Comparison of ENCODE assay signal across 29 mouse cellular contexts in genomic region chr3:141547341-141547814, GRCm38 (mm10).
A peak's percentile ranks its signal among the peaks of the same experiment; 100 is the strongest.
DNase-seq lines count a peak whose midpoint lies in the region; ATAC-seq lines count a peak whose summit lies in the region.
"Had no signal": no experiment of that assay in that cellular context is flagged by ENCODE, and none has a peak within 500 bp of the region (broad histone marks: within the 10 kb centered on the region; RNA-seq: fewer than 3 reads in every experiment).

No protein-coding gene starts in this region.

- peaks cover 6% of the 10 kb centered on the region for H3K4me1 ChIP-seq in forebrain, embryonic 11.5 days (replicated peaks; ENCODE audit: control insufficient read depth, insufficient read depth, low read length)
- H3K4me1 ChIP-seq in forebrain, embryonic 14.5 days (ENCODE audit: control insufficient read depth, insufficient read depth, low read length), result no peaks in the 10 kb centered on the region
- H3K4me1 ChIP-seq in limb, embryonic 11.5 days (ENCODE audit: control insufficient read depth, insufficient read depth, low read length), result peaks cover 10% of the 10 kb centered on the region
- peaks cover 25% of the 10 kb centered on the region for H3K4me1 ChIP-seq in limb, embryonic 10.5 days
- H3K4me1 ChIP-seq: liver, embryonic 12.5 days; megakaryocyte, embryonic 14.5 days had no signal

- WGBS in forebrain, embryonic 11.5 days, result 39% methylated on average over 5 of the region's 5 CpGs
- 43% methylated on average over 5 of the region's 5 CpGs for WGBS in forebrain, embryonic 14.5 days
- WGBS in limb, embryonic 11.5 days, result 13% methylated on average over 5 of the region's 5 CpGs
- 32% methylated on average over 5 of the region's 5 CpGs for WGBS in limb, embryonic 10.5 days

- no peaks in the 10 kb centered on the region for H3K9me3 ChIP-seq in forebrain, embryonic 11.5 days (ENCODE audit: control insufficient read depth, low read length)
- H3K9me3 ChIP-seq in forebrain, embryonic 14.5 days (replicated peaks; ENCODE audit: control insufficient read depth, low read length), result no peaks in the 10 kb centered on the region
- no peaks in the 10 kb centered on the region for H3K9me3 ChIP-seq in limb, embryonic 11.5 days (ENCODE audit: control insufficient read depth, low read length)
- no peaks in the 10 kb centered on the region for H3K9me3 ChIP-seq in limb, embryonic 10.5 days (replicated peaks)
- H3K9me3 ChIP-seq: embryonic facial prominence, embryonic 13.5 days; forebrain, embryonic 13.5 days; G1E; heart, embryonic 12.5 days; liver, embryonic 12.5 days had no signal

- ATAC-seq in forebrain, embryonic 11.5 days (replicated peaks; ENCODE audit: low FRiP score), result peak; percentile 60
- ATAC-seq in forebrain, embryonic 14.5 days, result no peak
- peak; percentile 66 for ATAC-seq in limb, embryonic 11.5 days (ENCODE audit: insufficient number of reproducible peaks, low FRiP score, low TSS enrichment, low read depth)
- ATAC-seq: forebrain, embryonic 13.5 days; hindbrain, postnatal 0 days; intestine, embryonic 16.5 days; liver, embryonic 12.5 days; Patski had no signal

- H3K4me2 ChIP-seq in forebrain, embryonic 11.5 days (ENCODE audit: low read depth, low read length, severe bottlenecking), result no peak overlapping the region
- H3K4me2 ChIP-seq in forebrain, embryonic 14.5 days (ENCODE audit: low read length), result no peak overlapping the region
- H3K4me2 ChIP-seq in limb, embryonic 11.5 days (ENCODE audit: low read depth, severe bottlenecking), result no peak overlapping the region
- H3K4me2 ChIP-seq: embryonic facial prominence, embryonic 13.5 days; forebrain, embryonic 13.5 days; heart, embryonic 12.5 days; liver, embryonic 12.5 days had no signal

- H3K9ac ChIP-seq in forebrain, embryonic 11.5 days (ENCODE audit: low read length), result no peak overlapping the region
- no peak overlapping the region for H3K9ac ChIP-seq in forebrain, embryonic 14.5 days (ENCODE audit: low read length)
- H3K9ac ChIP-seq in limb, embryonic 11.5 days (ENCODE audit: low read length), result no peak overlapping the region
- H3K9ac ChIP-seq: embryonic facial prominence, embryonic 13.5 days; forebrain, embryonic 13.5 days; heart, embryonic 12.5 days; liver, embryonic 12.5 days had no signal

- H3K27ac ChIP-seq in forebrain, embryonic 11.5 days (ENCODE audit: low read depth, low read length), result no peak overlapping the region
- no peak overlapping the region for H3K27ac ChIP-seq in forebrain, embryonic 14.5 days (ENCODE audit: low read depth, low read length)
- H3K27ac ChIP-seq in limb, embryonic 11.5 days (replicated peaks; ENCODE audit: low read depth, low read length), result no peak overlapping the region
- H3K27ac ChIP-seq in limb, embryonic 10.5 days, result no peak overlapping the region
- H3K27ac ChIP-seq: embryonic facial prominence, embryonic 13.5 days; forebrain, embryonic 13.5 days; hindbrain, postnatal 0 days; left cerebral cortex, adult 2 months; liver, embryonic 12.5 days had no signal

- DNase-seq in forebrain, embryonic 11.5 days (ENCODE audit: low spot score), result no peak
- no peak for DNase-seq in forebrain, embryonic 14.5 days (ENCODE audit: low spot score)
- DNase-seq in limb, embryonic 11.5 days (ENCODE audit: low spot score), result peak; percentile 54
- DNase-seq in limb, embryonic 10.5 days (ENCODE audit: low spot score), result no peak
- DNase-seq in embryo, embryonic 11 days, result peak; percentile 52
- DNase-seq in mesoderm, embryonic 11.5 days (ENCODE audit: low read depth, low spot score), result peak; percentile 64
- DNase-seq in cerebellum, postnatal 10 days, result no peak
- DNase-seq: adrenal gland, postnatal 36 days; cerebellum, adult 11 months; cerebellum, postnatal 14 days; gastrocnemius, postnatal 10 days; heart, adult 18-20 months; heart, postnatal 10 days; layer of hippocampus, adult 9-11 months; lung, adult 2 months; lung, postnatal 36 days; midbrain, embryonic 14.5 days; thymus, postnatal 14 days had no signal

- no peaks in the 10 kb centered on the region for H3K27me3 ChIP-seq in forebrain, embryonic 11.5 days (ENCODE audit: control insufficient read depth, insufficient read depth, low read length)
- no peaks in the 10 kb centered on the region for H3K27me3 ChIP-seq in forebrain, embryonic 14.5 days (replicated peaks; ENCODE audit: control insufficient read depth, insufficient read depth, low read length)
- H3K27me3 ChIP-seq in limb, embryonic 11.5 days (ENCODE audit: control insufficient read depth, insufficient read depth, low read length), result no peaks in the 10 kb centered on the region
- no peaks in the 10 kb centered on the region for H3K27me3 ChIP-seq in limb, embryonic 10.5 days (ENCODE audit: low read depth, poor library complexity, severe bottlenecking)
- H3K27me3 ChIP-seq: embryonic facial prominence, embryonic 13.5 days; forebrain, embryonic 13.5 days; heart, embryonic 12.5 days; liver, embryonic 12.5 days; megakaryocyte, embryonic 14.5 days; Patski had no signal

- H3K4me3 ChIP-seq in forebrain, embryonic 11.5 days (ENCODE audit: low read depth, low read length), result no peak overlapping the region
- H3K4me3 ChIP-seq in forebrain, embryonic 14.5 days (ENCODE audit: low read depth, low read length), result no peak overlapping the region
- no peak overlapping the region for H3K4me3 ChIP-seq in limb, embryonic 11.5 days (ENCODE audit: low read depth, low read length)
- H3K4me3 ChIP-seq in limb, embryonic 10.5 days, result no peak overlapping the region
- H3K4me3 ChIP-seq: embryonic facial prominence, embryonic 13.5 days; erythroblast, embryonic 14.5 days; forebrain, embryonic 13.5 days; heart, embryonic 12.5 days; left cerebral cortex, adult 2 months; liver, embryonic 12.5 days; megakaryocyte, embryonic 14.5 days had no signal

- H3K36me3 ChIP-seq in forebrain, embryonic 11.5 days (ENCODE audit: control insufficient read depth, insufficient read depth, low read length), result no peaks in the 10 kb centered on the region
- H3K36me3 ChIP-seq in forebrain, embryonic 14.5 days (ENCODE audit: control insufficient read depth, insufficient read depth, low read length), result no peaks in the 10 kb centered on the region
- no peaks in the 10 kb centered on the region for H3K36me3 ChIP-seq in limb, embryonic 11.5 days (ENCODE audit: control insufficient read depth, insufficient read depth, low read length)
- no peaks in the 10 kb centered on the region for H3K36me3 ChIP-seq in limb, embryonic 10.5 days
- H3K36me3 ChIP-seq: embryonic facial prominence, embryonic 13.5 days; G1E; heart, embryonic 12.5 days; liver, embryonic 12.5 days had no signal

Comparison
In these comparisons a context has a peak if more than half of its experiments do, and no peak if none do; other contexts are left out.
1. DNase-seq: peak in limb, embryonic 11.5 days (single experiment), embryo, embryonic 11 days (single experiment) and mesoderm, embryonic 11.5 days (single experiment); none in forebrain, embryonic 11.5 days (single experiment), forebrain, embryonic 14.5 days (single experiment), limb, embryonic 10.5 days (single experiment) and cerebellum, postnatal 10 days (0 of 2).